Mouse (Mus musculus) spleen, postnatal 4 days (tissue): ENCODE measurements around the gene Abi2.
"Not testable (repeated sequence)": the region's sequence is repeated elsewhere in the genome, so short reads cannot be mapped to it uniquely, and the experiment has no call there.

Source experiments
- DNase-seq, 2 experiments: peaks; one replicate each; pipeline ENCODE4 v3.0.0; 2022; ENCODE audit warnings: low spot score in 2 of 2

The Abi2 gene

GRCm38 (mm10) chr1:60409168-60409828 lies at the start of gene Abi2:
Gene Abi2, plus strand, starts transcription at chr1:60409619.
- DNase-seq: peak; percentile 72 to 81

GRCm38 (mm10) chr1:60361626-60362025 lies 47.8 kb upstream of the Abi2 start:
- DNase-seq: no peak

GRCm38 (mm10) chr1:60376556-60376955 lies 32.9 kb upstream of the Abi2 start:
- no peak for DNase-seq

- DNase-seq: no peak
Measured at GRCm38 (mm10) chr1:60381910-60382309, 27.5 kb upstream of the Abi2 start.

- DNase-seq: no peak
Measured at GRCm38 (mm10) chr1:60404848-60405247, 4.6 kb upstream of the Abi2 start.

GRCm38 (mm10) chr1:60408501-60409167 lies 785 bp upstream of the Abi2 start:
- DNase-seq: no peak

GRCm38 (mm10) chr1:60409928-60410817 lies 754 bp downstream of the Abi2 start:
- peak; percentile 16 to 67 for DNase-seq

- DNase-seq: no peak
Measured at GRCm38 (mm10) chr1:60416724-60417123, 7.3 kb downstream of the Abi2 start.

GRCm38 (mm10) chr1:60423882-60424281 lies 14.5 kb downstream of the Abi2 start:
- DNase-seq: no peak

GRCm38 (mm10) chr1:60428341-60428740 lies 18.9 kb downstream of the Abi2 start:
- DNase-seq: no peak

GRCm38 (mm10) chr1:60428932-60429331 lies 19.5 kb downstream of the Abi2 start:
- DNase-seq: peak in 1 of 2 experiments; percentile 63

GRCm38 (mm10) chr1:60431531-60431930 lies 22.1 kb downstream of the Abi2 start:
- DNase-seq: no peak

GRCm38 (mm10) chr1:60432497-60432896 lies 23.1 kb downstream of the Abi2 start:
- DNase-seq: no peak

GRCm38 (mm10) chr1:60441438-60441837 lies 32.0 kb downstream of the Abi2 start:
- not testable (repeated sequence) for DNase-seq

GRCm38 (mm10) chr1:60447067-60447466 lies 37.6 kb downstream of the Abi2 start:
- DNase-seq: peak in 1 of 2 experiments; percentile 15

GRCm38 (mm10) chr1:60449896-60450295 lies 40.5 kb downstream of the Abi2 start:
- no peak for DNase-seq

GRCm38 (mm10) chr1:60460623-60461022 lies 51.2 kb downstream of the Abi2 start:
- DNase-seq: no peak

- no peak for DNase-seq
Measured at GRCm38 (mm10) chr1:60469491-60469890, 60.1 kb downstream of the Abi2 start.

- no peak for DNase-seq
Measured at GRCm38 (mm10) chr1:60470541-60470940, 61.1 kb downstream of the Abi2 start.

GRCm38 (mm10) chr1:60481561-60481960 lies 72.1 kb downstream of the Abi2 start:
- no peak for DNase-seq

- no peak for DNase-seq
Measured at GRCm38 (mm10) chr1:60482881-60483280, 73.5 kb downstream of the Abi2 start.

- no peak for DNase-seq
Measured at GRCm38 (mm10) chr1:60485649-60486048, 76.2 kb downstream of the Abi2 start.
